Mouse (Mus musculus) midbrain, postnatal 0 days (tissue): Measurements from ENCODE around the gene Ackr1. TPM values are rescaled to one million over a fixed set of nuclear protein-coding genes. Genes with fewer than 3 reads are reported as not detected.
A peak's percentile ranks its signal among the peaks of the same experiment; 100 is the strongest.
"Not testable (repeated sequence)": the region's sequence is repeated elsewhere in the genome, so short reads cannot be mapped to it uniquely, and the experiment has no call there.

Experiments used
- ATAC-seq: fragments of 200-750 bp; cut with Nextera tagmentation; 2 replicates; pipeline ENCODE4 v1.8.0; 2017; ENCODE audit warnings: moderate number of reproducible peaks, mild to moderate bottlenecking, moderate TSS enrichment, moderate library complexity; ENCODE audit not compliant: low FRiP score
- DNase-seq: peaks from one replicate; pipeline ENCODE4 v3.0.0-alpha.2; 2015; ENCODE audit warnings: low spot score
- H3K27ac ChIP-seq: fragments of 300-500 bp; sonication (generic); 2 replicates; pipeline ENCODE4 v1.5.1; 2014; ENCODE audit warnings: low read depth, mild to moderate bottlenecking, low read length, mixed read lengths
- H3K27me3 ChIP-seq: fragments of 300-500 bp; sonication (generic); 2 replicates; pipeline ENCODE4 v1.6.1; 2014; ENCODE audit warnings: low read length, control low read depth, mixed read lengths; ENCODE audit not compliant: insufficient read depth
- H3K36me3 ChIP-seq: fragments of 300-500 bp; sonication (generic); 2 replicates; pipeline ENCODE4 v1.6.1; 2014; ENCODE audit warnings: low read length, control low read depth, mixed read lengths; ENCODE audit not compliant: insufficient read depth
- H3K4me1 ChIP-seq: fragments of 300-500 bp; sonication (generic); 2 replicates; pipeline ENCODE4 v1.6.1; 2014; ENCODE audit warnings: mild to moderate bottlenecking, control low read depth, antibody characterized with exemption, low read length, mixed read lengths; ENCODE audit not compliant: insufficient read depth
- H3K4me2 ChIP-seq: fragments of 300-500 bp; sonication (generic); 2 replicates; pipeline ENCODE4 v1.6.1; 2014; ENCODE audit warnings: low read depth, mild to moderate bottlenecking, low read length, mixed read lengths; ENCODE audit not compliant: poor library complexity, severe bottlenecking
- H3K4me3 ChIP-seq: fragments of 300-500 bp; sonication (generic); 2 replicates; pipeline ENCODE4 v1.5.1; 2014; ENCODE audit warnings: low read depth, mild to moderate bottlenecking, low read length, moderate library complexity
- H3K9ac ChIP-seq: fragments of 300-500 bp; sonication (generic); replicated peaks from 2 replicates; pipeline ENCODE4 v1.6.1; 2014; ENCODE audit warnings: mild to moderate bottlenecking, low read length, moderate library complexity, mixed read lengths; ENCODE audit not compliant: poor library complexity, severe bottlenecking
- H3K9me3 ChIP-seq: fragments of 300-500 bp; sonication (generic); 2 replicates; pipeline ENCODE4 v1.6.1; 2016; ENCODE audit warnings: low read length, control low read depth
- CTCF ChIP-seq: IDR thresholded peaks from 2 replicates; pipeline ENCODE4 v1.5.1; 2016; ENCODE audit warnings: antibody characterized with exemption, mild to moderate bottlenecking
- WGBS: fragments of 180-500 bp; shearing (Covaris S2); extraction: QIAGEN DNeasy Blood & Tissue Kit; methylation state at CpG from one replicate; pipeline ENCODE4 v1.1.7; 2014; 5-methylcytosine and 5-hydroxymethylcytosine counted together
- polyA plus RNA-seq: library from polyadenylated mRNA; unstranded; fragments of >200 nt; fragmentation: Nextera tagmentation; extraction: Ambion mirVana; gene quantifications from 2 replicates; pipeline ENCODE4 v1.2.1, GENCODE M21; 2015
- total RNA-seq: library from RNA; depleted of rRNA; stranded (reverse); fragments of >200 nt; gene quantifications from 2 replicates; pipeline ENCODE4 v1.2.3, GENCODE M21; 2014; rRNA removed

Ackr1 gene
- total and polyA plus RNA-seq, 2 experiments from 2014 or later = 24.1 to 38.0 TPM

GRCm38 (mm10) chr1:173322249-173322627 is 11.3 kb downstream of the Ackr1 start:
- Histone ChIP-seq H3K4me1 (no peaks in the 10 kb centered on the region), H3K4me3 (no peak overlapping the region), H3K9me3 (no peaks in the 10 kb centered on the region), H3K36me3 (no peaks in the 10 kb centered on the region), H3K4me2 (no peak overlapping the region), H3K9ac (no peak overlapping the region), H3K27ac (no peak overlapping the region), H3K27me3 (no peaks in the 10 kb centered on the region)
- no peak for ATAC-seq
- TF ChIP-seq CTCF = no peak
- DNase-seq = no peak
- WGBS = 66% methylated on average over 6 of the region's 6 CpGs

GRCm38 (mm10) chr1:173321593-173322248 is 11.8 kb downstream of the Ackr1 start:
- DNase-seq = peak; percentile 35
- 54% methylated on average over 8 of the region's 8 CpGs for WGBS
- Histone ChIP-seq H3K9ac (no peak overlapping the region), H3K4me3 (no peak overlapping the region), H3K4me2 (no peak overlapping the region), H3K27me3 (no peaks in the 10 kb centered on the region), H3K27ac (no peak overlapping the region), H3K4me1 (no peaks in the 10 kb centered on the region), H3K9me3 (no peaks in the 10 kb centered on the region), H3K36me3 (no peaks in the 10 kb centered on the region)
- ATAC-seq = 0 out of 2 replicates have a peak, but pooled peaks have one; percentile 13
- no peak for TF ChIP-seq CTCF

GRCm38 (mm10) chr1:173317925-173318477 is 15.5 kb downstream of the Ackr1 start:
- DNase-seq (no peak), ATAC-seq (no peak)
- Histone ChIP-seq H3K36me3 (no peaks in the 10 kb centered on the region), H3K9me3 (no peaks in the 10 kb centered on the region), H3K4me1 (no peaks in the 10 kb centered on the region), H3K4me3 (no peak overlapping the region), H3K27me3 (no peaks in the 10 kb centered on the region), H3K4me2 (no peak overlapping the region), H3K27ac (no peak overlapping the region), H3K9ac (no peak overlapping the region)
- 92% methylated on average over 2 of the region's 2 CpGs for WGBS
- no peak for TF ChIP-seq CTCF

GRCm38 (mm10) chr1:173315725-173316124 is 17.8 kb downstream of the Ackr1 start:
- H3K4me2 ChIP-seq = no peak overlapping the region
- no peaks in the 10 kb centered on the region for H3K4me1 ChIP-seq
- no peak for ATAC-seq
- H3K9me3 ChIP-seq = no peaks in the 10 kb centered on the region
- H3K9ac ChIP-seq = no peak overlapping the region
- no peaks in the 10 kb centered on the region for H3K36me3 ChIP-seq
- TF ChIP-seq CTCF = no peak
- no peaks in the 10 kb centered on the region for H3K27me3 ChIP-seq
- no peak for DNase-seq
- no peak overlapping the region for H3K27ac ChIP-seq
- no peak overlapping the region for H3K4me3 ChIP-seq
- WGBS = 89% methylated on average over 3 of the region's 3 CpGs

- WGBS = 83% methylated on average over 7 of the region's 7 CpGs
- not testable (repeated sequence) for H3K4me3 ChIP-seq, H3K4me1 ChIP-seq, H3K36me3 ChIP-seq, DNase-seq, H3K9ac ChIP-seq, H3K27ac ChIP-seq, H3K27me3 ChIP-seq, H3K9me3 ChIP-seq, ATAC-seq, H3K4me2 ChIP-seq
These were observed 20.0 kb downstream of the Ackr1 start for GRCm38 (mm10) chr1:173313535-173314050.

- 38% methylated on average over 3 of the region's 3 CpGs for WGBS
- H3K4me3 ChIP-seq, H3K9me3 ChIP-seq, DNase-seq, H3K27ac ChIP-seq, H3K4me1 ChIP-seq, H3K36me3 ChIP-seq, H3K27me3 ChIP-seq, ATAC-seq, H3K4me2 ChIP-seq, H3K9ac ChIP-seq: not testable (repeated sequence)
These were observed 30.8 kb downstream of the Ackr1 start for GRCm38 (mm10) chr1:173302795-173303194.

Other genes starting within 250 kb of the Ackr1 start
- not detected in 2 replicates for gene Olfr1408, start 196.4 kb downstream of the Ackr1 start, total RNA-seq
- gene Olfr1408, start 196.4 kb downstream of the Ackr1 start, polyA plus RNA-seq = not detected in 2 replicates
- not detected in 2 replicates for gene Olfr1406, start 143.1 kb downstream of the Ackr1 start, total RNA-seq
- gene Olfr1406, start 143.1 kb downstream of the Ackr1 start, polyA plus RNA-seq = not detected in 2 replicates
- gene Olfr218, start 135.9 kb downstream of the Ackr1 start, total RNA-seq = not detected in 2 replicates
- gene Olfr218, start 135.9 kb downstream of the Ackr1 start, polyA plus RNA-seq = not detected in 2 replicates
- gene Olfr1404, start 121.4 kb downstream of the Ackr1 start, total RNA-seq = not detected in 2 replicates
- not detected in 2 replicates for gene Olfr1404, start 121.4 kb downstream of the Ackr1 start, polyA plus RNA-seq
- not detected in 2 replicates for gene Fcer1a, start 106.5 kb downstream of the Ackr1 start, total RNA-seq
- not detected in 2 replicates for gene Fcer1a, start 106.5 kb downstream of the Ackr1 start, polyA plus RNA-seq
- gene Olfr418, start 67.7 kb downstream of the Ackr1 start, total RNA-seq = not detected in 2 replicates
- not detected in 2 replicates for gene Olfr418, start 67.7 kb downstream of the Ackr1 start, polyA plus RNA-seq
- gene Mptx2, start 56.0 kb downstream of the Ackr1 start, total RNA-seq = not detected in 2 replicates
- gene Mptx2, start 56.0 kb downstream of the Ackr1 start, polyA plus RNA-seq = not detected in 2 replicates
- gene Aim2, start 17.1 kb upstream of the Ackr1 start, total RNA-seq = 0.66 and 2.8 TPM in 2 replicates
- gene Aim2, start 17.1 kb upstream of the Ackr1 start, polyA plus RNA-seq = 0.89 and 1.0 TPM in 2 replicates
- 547 and 554 TPM in 2 replicates for gene Cadm3, start 33.9 kb upstream of the Ackr1 start, total RNA-seq
- gene Cadm3, start 33.9 kb upstream of the Ackr1 start, polyA plus RNA-seq = 53.9 and 60.8 TPM in 2 replicates
- 0.11 TPM in 1 of 2 replicates, not detected in the other for gene Ifi206, start 157.3 kb upstream of the Ackr1 start, total RNA-seq
- gene Ifi206, start 157.3 kb upstream of the Ackr1 start, polyA plus RNA-seq = not detected in 2 replicates
- gene Ifi214, start 202.2 kb upstream of the Ackr1 start, total RNA-seq = not detected in 2 replicates
- not detected in 2 replicates for gene Ifi214, start 202.2 kb upstream of the Ackr1 start, polyA plus RNA-seq